Mouse (Mus musculus) hindbrain, embryonic 11.5 days (tissue): Measurements from ENCODE around the gene Hs3st5. TPM values are rescaled to one million over a fixed set of nuclear protein-coding genes. Genes with fewer than 3 reads are reported as not detected.

ENCODE experiments used
- ATAC-seq: fragments of 200-750 bp; cut with Nextera tagmentation; 2 replicates; pipeline ENCODE4 v1.8.0; 2017; ENCODE audit warnings: mild to moderate bottlenecking, moderate TSS enrichment, moderate library complexity; ENCODE audit not compliant: low FRiP score
- DNase-seq: peaks from one replicate; pipeline ENCODE4 v3.0.0-alpha.2; 2015; ENCODE audit warnings: low spot score
- H3K27ac ChIP-seq: fragments of 300-500 bp; sonication (generic); 2 replicates; pipeline ENCODE4 v1.5.1; 2014; ENCODE audit warnings: mild to moderate bottlenecking, low read depth, low read length
- H3K27me3 ChIP-seq: fragments of 300-500 bp; sonication (generic); 2 replicates; pipeline ENCODE4 v1.6.1; 2014; ENCODE audit warnings: mild to moderate bottlenecking, low read length, moderate library complexity, mixed read lengths; ENCODE audit not compliant: control insufficient read depth, insufficient read depth
- H3K36me3 ChIP-seq: fragments of 300-500 bp; sonication (generic); 2 replicates; pipeline ENCODE4 v1.6.1; 2014; ENCODE audit warnings: mild to moderate bottlenecking, low read length, moderate library complexity, mixed read lengths; ENCODE audit not compliant: control insufficient read depth, insufficient read depth
- H3K4me1 ChIP-seq: fragments of 300-500 bp; sonication (generic); replicated peaks from 2 replicates; pipeline ENCODE4 v1.6.1; 2014; ENCODE audit warnings: low read length, mixed read lengths; ENCODE audit not compliant: control insufficient read depth, insufficient read depth
- H3K4me2 ChIP-seq: fragments of 300-500 bp; sonication (generic); replicated peaks from 2 replicates; pipeline ENCODE4 v1.6.1; 2014; ENCODE audit warnings: mild to moderate bottlenecking, low read depth, low read length
- H3K4me3 ChIP-seq: fragments of 300-500 bp; sonication (generic); 2 replicates; pipeline ENCODE4 v1.5.1; 2014; ENCODE audit warnings: low read depth, low read length
- H3K9ac ChIP-seq: fragments of 300-500 bp; sonication (generic); 2 replicates; pipeline ENCODE4 v1.6.1; 2014; ENCODE audit warnings: low read depth, low read length
- H3K9me3 ChIP-seq: fragments of 300-500 bp; sonication (generic); 2 replicates; pipeline ENCODE4 v1.6.1; 2016; ENCODE audit warnings: low read length; ENCODE audit not compliant: control insufficient read depth
- WGBS: fragments of 180-500 bp; shearing (Covaris S2); extraction: QIAGEN DNeasy Blood & Tissue Kit; methylation state at CpG from one replicate; pipeline ENCODE4 v1.1.7; 2014; 5-methylcytosine and 5-hydroxymethylcytosine counted together
- polyA plus RNA-seq: library from polyadenylated mRNA; unstranded; fragments of >200 nt; fragmentation: Nextera tagmentation; extraction: Ambion mirVana; gene quantifications from 2 replicates; pipeline ENCODE4 v1.2.1, GENCODE M21; 2014

The Hs3st5 gene
- polyA plus RNA-seq, 1 experiment from 2014 or later = 6.1 TPM

GRCm38 (mm10) chr10:36795311-36795710, 288.7 kb downstream of the Hs3st5 start:
- Histone ChIP-seq H3K4me3 (no peak overlapping the region), H3K27me3 (no peaks in the 10 kb centered on the region), H3K9ac (no peak overlapping the region), H3K4me1 (no peaks in the 10 kb centered on the region), H3K27ac (no peak overlapping the region), H3K4me2 (no peak overlapping the region), H3K36me3 (no peaks in the 10 kb centered on the region), H3K9me3 (no peaks in the 10 kb centered on the region)
- DNase-seq (no peak), ATAC-seq (no peak)

GRCm38 (mm10) chr10:36800925-36801482, 294.4 kb downstream of the Hs3st5 start:
- H3K4me2 ChIP-seq = no peak overlapping the region
- H3K9ac ChIP-seq = no peak overlapping the region
- no peaks in the 10 kb centered on the region for H3K4me1 ChIP-seq
- H3K4me3 ChIP-seq = no peak overlapping the region
- no peaks in the 10 kb centered on the region for H3K27me3 ChIP-seq
- ATAC-seq (no peak), DNase-seq (no peak)
- 16% methylated on average over 2 of the region's 2 CpGs for WGBS
- no peak overlapping the region for H3K27ac ChIP-seq
- H3K36me3 ChIP-seq = no peaks in the 10 kb centered on the region
- no peaks in the 10 kb centered on the region for H3K9me3 ChIP-seq

- Histone ChIP-seq H3K27ac (no peak overlapping the region), H3K4me3 (no peak overlapping the region), H3K36me3 (no peaks in the 10 kb centered on the region), H3K4me1 (no peaks in the 10 kb centered on the region), H3K27me3 (no peaks in the 10 kb centered on the region), H3K9ac (no peak overlapping the region), H3K9me3 (no peaks in the 10 kb centered on the region), H3K4me2 (no peak overlapping the region)
- ATAC-seq = peak; percentile 79
- 7% methylated on average over 2 of the region's 2 CpGs for WGBS
- peak; percentile 52 for DNase-seq
Measured at GRCm38 (mm10) chr10:36803705-36804104, 297.1 kb downstream of the Hs3st5 start.

DNA sequence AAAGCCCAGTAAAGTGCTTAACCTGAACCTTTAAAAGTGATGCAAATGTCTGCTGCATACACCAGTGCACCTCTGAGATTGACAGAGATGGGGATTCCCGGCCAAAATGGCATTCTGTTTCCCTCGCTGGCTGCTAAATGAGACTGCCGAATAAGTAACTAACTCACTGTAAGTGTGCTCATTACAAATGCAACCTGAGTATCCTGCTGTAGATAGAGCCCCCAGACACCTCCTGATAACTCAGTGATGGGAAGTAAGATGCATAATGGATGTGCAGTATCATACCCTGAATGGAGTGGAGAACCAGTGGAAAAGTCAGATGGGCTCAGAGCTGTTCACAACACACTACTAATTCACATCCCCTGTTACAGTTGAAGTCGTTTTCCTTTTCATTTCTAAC, 298.7 kb downstream of the Hs3st5 start:
- DNase-seq (no peak), ATAC-seq (no peak)
- 64% methylated on average over 4 of the region's 4 CpGs for WGBS
- no peak overlapping the region for H3K4me3 ChIP-seq
- no peaks in the 10 kb centered on the region for H3K36me3 ChIP-seq
- no peaks in the 10 kb centered on the region for H3K4me1 ChIP-seq
- no peaks in the 10 kb centered on the region for H3K27me3 ChIP-seq
- no peak overlapping the region for H3K27ac ChIP-seq
- H3K4me2 ChIP-seq = no peak overlapping the region
- H3K9me3 ChIP-seq = no peaks in the 10 kb centered on the region
- H3K9ac ChIP-seq = no peak overlapping the region

GRCm38 (mm10) chr10:36805788-36806187, 299.2 kb downstream of the Hs3st5 start:
- no peaks in the 10 kb centered on the region for H3K9me3 ChIP-seq
- no peak for DNase-seq
- 76% methylated on average over 5 of the region's 5 CpGs for WGBS

DNA sequence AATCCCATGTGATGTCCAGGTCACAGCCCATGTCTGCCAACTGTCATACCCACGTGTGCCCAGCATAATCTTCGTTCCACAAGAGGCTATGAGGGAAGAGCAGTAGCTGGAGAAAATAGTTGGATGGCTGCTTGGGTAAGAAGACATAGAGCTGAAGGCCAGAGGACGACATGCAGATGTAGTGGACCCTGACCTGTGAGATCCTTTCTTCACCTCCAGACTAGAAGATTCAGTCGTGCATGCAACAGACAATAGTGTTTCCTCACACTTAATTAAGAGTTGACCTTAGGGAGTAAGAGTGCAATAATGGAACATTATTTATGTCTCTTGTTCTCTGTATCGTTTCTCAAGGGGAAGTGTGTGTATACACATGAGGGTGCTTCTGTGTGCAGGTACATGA, 300.4 kb downstream of the Hs3st5 start:
- 62% methylated on average over 5 of the region's 5 CpGs for WGBS
- Histone ChIP-seq H3K4me3 (no peak overlapping the region), H3K4me1 (no peaks in the 10 kb centered on the region), H3K9ac (no peak overlapping the region), H3K9me3 (no peaks in the 10 kb centered on the region), H3K27me3 (no peaks in the 10 kb centered on the region), H3K4me2 (no peak overlapping the region), H3K36me3 (no peaks in the 10 kb centered on the region), H3K27ac (no peak overlapping the region)
- DNase-seq (no peak), ATAC-seq (no peak)

More at GRCm38 (mm10) chr10:36805788-36806187, 299.2 kb downstream of the Hs3st5 start:
- no peak for ATAC-seq
- Histone ChIP-seq H3K4me3 (no peak overlapping the region), H3K4me1 (no peaks in the 10 kb centered on the region), H3K27me3 (no peaks in the 10 kb centered on the region), H3K27ac (no peak overlapping the region), H3K36me3 (no peaks in the 10 kb centered on the region), H3K9ac (no peak overlapping the region), H3K4me2 (no peak overlapping the region)

DNA sequence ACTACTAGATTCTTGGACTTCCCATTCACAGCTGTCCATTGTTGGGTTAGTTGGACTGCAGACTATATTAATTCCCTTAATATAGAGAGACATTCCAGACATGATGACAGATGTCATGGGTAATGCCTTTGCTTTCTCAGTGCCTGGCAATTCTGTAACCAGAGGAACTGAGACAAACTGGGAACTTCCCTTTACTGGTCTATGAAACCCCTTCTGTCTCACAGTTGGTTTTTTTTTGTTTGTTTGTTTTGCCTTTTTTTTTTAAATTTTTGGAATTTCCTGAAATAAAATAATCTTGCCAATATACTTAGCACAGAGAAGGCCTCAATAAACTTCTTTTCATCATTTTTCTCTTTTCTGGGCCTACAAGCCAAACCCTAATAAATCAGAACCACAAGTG, 312.3 kb downstream of the Hs3st5 start:
- Histone ChIP-seq H3K36me3 (no peaks in the 10 kb centered on the region), H3K27ac (no peak overlapping the region), H3K27me3 (no peaks in the 10 kb centered on the region), H3K4me3 (no peak overlapping the region), H3K9me3 (no peaks in the 10 kb centered on the region), H3K9ac (no peak overlapping the region), H3K4me2 (no peak overlapping the region), H3K4me1 (no peaks in the 10 kb centered on the region)
- DNase-seq (no peak), ATAC-seq (no peak)

DNA sequence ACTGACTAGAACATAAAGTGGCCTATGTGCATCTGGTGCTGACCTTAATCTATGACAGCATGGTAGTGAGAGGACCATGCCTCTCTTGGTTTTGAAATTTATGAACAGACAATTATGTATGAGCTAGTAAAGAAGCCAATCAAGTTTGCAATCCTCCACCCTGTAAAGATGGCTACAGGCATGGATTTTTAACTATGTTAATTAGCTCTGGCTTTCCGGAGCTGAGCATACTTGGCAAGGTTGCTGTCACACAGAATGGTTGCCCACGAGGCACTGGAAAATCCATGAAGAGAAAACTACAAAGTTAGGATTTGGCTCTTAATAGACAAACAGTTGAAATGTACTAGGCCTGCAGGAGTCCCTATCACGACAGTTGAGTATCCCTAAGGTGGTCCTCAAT, 322.5 kb downstream of the Hs3st5 start:
- DNase-seq = no peak
- Histone ChIP-seq H3K27me3 (no peaks in the 10 kb centered on the region), H3K27ac (no peak overlapping the region), H3K4me2 (no peak overlapping the region), H3K4me1 (no peaks in the 10 kb centered on the region), H3K9me3 (no peaks in the 10 kb centered on the region), H3K4me3 (no peak overlapping the region), H3K9ac (no peak overlapping the region), H3K36me3 (no peaks in the 10 kb centered on the region)
- no peak for ATAC-seq
- 79% methylated on average over 3 of the region's 3 CpGs for WGBS

- no peak for ATAC-seq
- H3K4me2 ChIP-seq = no peak overlapping the region
- 75% methylated on average over 3 of the region's 3 CpGs for WGBS
Measured at GRCm38 (mm10) chr10:36832204-36832603, 325.6 kb downstream of the Hs3st5 start.

More at GRCm38 (mm10) chr10:36832204-36832603, 325.6 kb downstream of the Hs3st5 start:
- Histone ChIP-seq H3K4me3 (no peak overlapping the region), H3K4me1 (no peaks in the 10 kb centered on the region), H3K27me3 (no peaks in the 10 kb centered on the region), H3K27ac (no peak overlapping the region), H3K36me3 (no peaks in the 10 kb centered on the region), H3K9ac (no peak overlapping the region), H3K9me3 (no peaks in the 10 kb centered on the region)
- DNase-seq = no peak
